15 mouse cellular contexts compared by ENCODE assay signal in genomic region chr5:75222491-75223265, GRCm38 (mm10).
DNase-seq lines count a peak whose midpoint lies in the region; ATAC-seq and TF ChIP-seq lines count a peak whose summit lies in the region.
"Had no signal": no experiment of that assay in that cellular context is flagged by ENCODE, and none has a peak within 500 bp of the region (broad histone marks: within the 10 kb centered on the region; RNA-seq: fewer than 3 reads in every experiment).

No protein-coding gene starts in this region.

- peak; percentile 53 for DNase-seq in embryo, embryonic 9.5 days (ENCODE audit: extremely low spot score)
- peak; percentile 54 for DNase-seq in forebrain, embryonic 14.5 days (ENCODE audit: low spot score)
- peak; percentile 48 for DNase-seq in hindbrain, postnatal 0 days (ENCODE audit: low spot score)
- DNase-seq in layer of hippocampus, postnatal 10 days (ENCODE audit: low spot score in 2 of 2): no peak
- DNase-seq in ovary, postnatal 10 days (ENCODE audit: low spot score): no peak
- DNase-seq: adrenal gland, postnatal 14 days; liver, embryonic 13.5 days; right cerebral cortex, adult 18-20 months; thymus, adult 18-20 months had no signal

- no peak overlapping the region for H3K9ac ChIP-seq in forebrain, embryonic 14.5 days (ENCODE audit: low read length)
- H3K9ac ChIP-seq in hindbrain, postnatal 0 days (replicated peaks; ENCODE audit: low read length): no peak overlapping the region
- no peak overlapping the region for H3K9ac ChIP-seq in neural tube, embryonic 13.5 days
- no peak overlapping the region for H3K9ac ChIP-seq in liver, embryonic 12.5 days
- no peak overlapping the region for H3K9ac ChIP-seq in kidney, embryonic 14.5 days (ENCODE audit: low read depth, low read length)
- H3K9ac ChIP-seq: liver, embryonic 13.5 days had no signal

- no peak for TF ChIP-seq CTCF in hindbrain, postnatal 0 days (IDR thresholded peaks at IDR 0.05; ENCODE audit: low read depth)

- H3K4me2 ChIP-seq in forebrain, embryonic 14.5 days (ENCODE audit: low read length): no peak overlapping the region
- no peak overlapping the region for H3K4me2 ChIP-seq in hindbrain, postnatal 0 days (ENCODE audit: low read depth, low read length)
- H3K4me2 ChIP-seq in neural tube, embryonic 13.5 days: no peak overlapping the region
- H3K4me2 ChIP-seq in liver, embryonic 12.5 days: no peak overlapping the region
- H3K4me2 ChIP-seq in kidney, embryonic 14.5 days (replicated peaks; ENCODE audit: low read depth, low read length): no peak overlapping the region
- H3K4me2 ChIP-seq: liver, embryonic 13.5 days had no signal

- ATAC-seq in forebrain, embryonic 14.5 days: peak; percentile 66
- ATAC-seq in hindbrain, postnatal 0 days: peak; percentile 62; the same call in 1 of the 2 replicates
- peak; percentile 90 for ATAC-seq in neural tube, embryonic 13.5 days (ENCODE audit: low read depth)
- ATAC-seq in liver, embryonic 12.5 days: no peak
- no peak for ATAC-seq in kidney, embryonic 14.5 days (ENCODE audit: low FRiP score, low TSS enrichment)
- ATAC-seq: intestine, postnatal 0 days had no signal

- peaks cover 9% of the 10 kb centered on the region for H3K4me1 ChIP-seq in forebrain, embryonic 14.5 days (ENCODE audit: control insufficient read depth, insufficient read depth, low read length)
- no peaks in the 10 kb centered on the region for H3K4me1 ChIP-seq in hindbrain, postnatal 0 days (ENCODE audit: insufficient read depth, low read length)
- peaks cover 13% of the 10 kb centered on the region for H3K4me1 ChIP-seq in neural tube, embryonic 13.5 days (replicated peaks)
- no peaks in the 10 kb centered on the region for H3K4me1 ChIP-seq in liver, embryonic 12.5 days
- H3K4me1 ChIP-seq in kidney, embryonic 14.5 days (ENCODE audit: control insufficient read depth, insufficient read depth, low read length): no peaks in the 10 kb centered on the region
- H3K4me1 ChIP-seq: liver, embryonic 13.5 days had no signal

- H3K9me3 ChIP-seq in forebrain, embryonic 14.5 days (replicated peaks; ENCODE audit: control insufficient read depth, low read length): no peaks in the 10 kb centered on the region
- H3K9me3 ChIP-seq in hindbrain, postnatal 0 days (ENCODE audit: low read length): no peaks in the 10 kb centered on the region
- H3K9me3 ChIP-seq in neural tube, embryonic 13.5 days: no peaks in the 10 kb centered on the region
- H3K9me3 ChIP-seq in liver, embryonic 12.5 days (replicated peaks): no peaks in the 10 kb centered on the region
- no peaks in the 10 kb centered on the region for H3K9me3 ChIP-seq in kidney, embryonic 14.5 days (ENCODE audit: control insufficient read depth, low read length)
- H3K9me3 ChIP-seq: liver, embryonic 13.5 days had no signal

- no peak overlapping the region for H3K27ac ChIP-seq in forebrain, embryonic 14.5 days (ENCODE audit: low read depth, low read length)
- H3K27ac ChIP-seq in hindbrain, postnatal 0 days: no peak overlapping the region
- H3K27ac ChIP-seq in neural tube, embryonic 13.5 days (replicated peaks): peak overlapping the region; percentile 57
- H3K27ac ChIP-seq in liver, embryonic 12.5 days: no peak overlapping the region
- no peak overlapping the region for H3K27ac ChIP-seq in kidney, embryonic 14.5 days (ENCODE audit: low read depth, low read length)
- H3K27ac ChIP-seq: layer of hippocampus, adult 2 months; liver, embryonic 13.5 days had no signal

- no peak overlapping the region for H3K4me3 ChIP-seq in forebrain, embryonic 14.5 days (ENCODE audit: low read depth, low read length)
- H3K4me3 ChIP-seq in hindbrain, postnatal 0 days (ENCODE audit: low read length): no peak overlapping the region
- H3K4me3 ChIP-seq in neural tube, embryonic 13.5 days: no peak overlapping the region
- no peak overlapping the region for H3K4me3 ChIP-seq in liver, embryonic 12.5 days
- no peak overlapping the region for H3K4me3 ChIP-seq in kidney, embryonic 14.5 days (ENCODE audit: low read length)
- H3K4me3 ChIP-seq: layer of hippocampus, adult 2 months; liver, embryonic 13.5 days; myocyte had no signal

- 44% methylated on average over 10 of the region's 10 CpGs for WGBS in forebrain, embryonic 14.5 days
- 42% methylated on average over 10 of the region's 10 CpGs for WGBS in hindbrain, postnatal 0 days
- 29% methylated on average over 10 of the region's 10 CpGs for WGBS in neural tube, embryonic 13.5 days
- 76% methylated on average over 10 of the region's 10 CpGs for WGBS in liver, embryonic 12.5 days (ENCODE audit: insufficient replicate concordance)
- 73% methylated on average over 10 of the region's 10 CpGs for WGBS in kidney, embryonic 14.5 days

- no peaks in the 10 kb centered on the region for H3K36me3 ChIP-seq in forebrain, embryonic 14.5 days (ENCODE audit: control insufficient read depth, insufficient read depth, low read length)
- H3K36me3 ChIP-seq in hindbrain, postnatal 0 days (ENCODE audit: insufficient read depth, low read length): no peaks in the 10 kb centered on the region
- H3K36me3 ChIP-seq in neural tube, embryonic 13.5 days: no peaks in the 10 kb centered on the region
- H3K36me3 ChIP-seq in liver, embryonic 12.5 days: no peaks in the 10 kb centered on the region
- H3K36me3 ChIP-seq in kidney, embryonic 14.5 days (ENCODE audit: control insufficient read depth, insufficient read depth, low read length): no peaks in the 10 kb centered on the region
- H3K36me3 ChIP-seq: liver, embryonic 13.5 days had no signal

- no peaks in the 10 kb centered on the region for H3K27me3 ChIP-seq in forebrain, embryonic 14.5 days (replicated peaks; ENCODE audit: control insufficient read depth, insufficient read depth, low read length)
- no peaks in the 10 kb centered on the region for H3K27me3 ChIP-seq in hindbrain, postnatal 0 days (ENCODE audit: insufficient read depth, low read length)
- H3K27me3 ChIP-seq in neural tube, embryonic 13.5 days: no peaks in the 10 kb centered on the region
- H3K27me3 ChIP-seq in liver, embryonic 12.5 days (replicated peaks): no peaks in the 10 kb centered on the region; the same call in 1 of the 2 replicates
- H3K27me3 ChIP-seq in kidney, embryonic 14.5 days (ENCODE audit: control insufficient read depth, insufficient read depth, low read length): no peaks in the 10 kb centered on the region
- H3K27me3 ChIP-seq: liver, embryonic 13.5 days had no signal

Comparison
In these comparisons a context has a peak if more than half of its experiments do, and no peak if none do; other contexts are left out.
1. DNase-seq: peak in embryo, embryonic 9.5 days (single experiment), forebrain, embryonic 14.5 days (single experiment) and hindbrain, postnatal 0 days (single experiment); none in layer of hippocampus, postnatal 10 days (0 of 2) and ovary, postnatal 10 days (single experiment).
2. ATAC-seq: peak in forebrain, embryonic 14.5 days (single experiment), hindbrain, postnatal 0 days (single experiment) and neural tube, embryonic 13.5 days (single experiment); none in liver, embryonic 12.5 days (single experiment) and kidney, embryonic 14.5 days (single experiment).